Mouse (Mus musculus): ENCODE measurements at regions not wholly inside any gene's neighbourhood (a gene's known extent, or its start where the extent isn't known, plus 50 kb on each side); places are given as distances from the start of the nearest gene placed in this dataset.

DNA sequence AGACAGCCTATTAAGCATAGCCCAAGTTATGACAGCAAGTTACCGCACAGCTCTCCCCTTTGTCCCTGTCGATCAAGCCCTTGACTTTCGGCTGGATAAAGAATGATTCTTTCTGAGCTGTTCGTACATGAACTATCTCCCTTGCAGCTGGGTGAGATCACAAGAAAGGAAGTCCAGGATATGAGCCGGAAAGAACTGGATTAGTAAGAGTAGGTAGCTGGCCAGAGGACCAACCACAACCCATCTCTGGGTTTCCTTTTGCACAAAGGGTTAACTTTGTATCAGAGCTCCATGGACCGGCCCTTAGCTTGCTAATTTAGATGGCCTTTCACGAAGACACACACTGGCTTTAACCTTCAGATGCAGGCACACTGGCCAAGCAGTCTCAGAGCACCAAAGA, 153.3 kb upstream of the Spdye4c start:
- no peak for TF ChIP-seq POLR2A (IDR thresholded peaks at IDR 0.05; ENCODE audit: extremely low read depth, insufficient read depth, low read length)
- no peak for TF ChIP-seq CTCF (IDR thresholded peaks at IDR 0.05; ENCODE audit: low read depth, low read length)
